Mouse (Mus musculus) bone marrow macrophage, adult 2 months (primary cell): ENCODE data around the gene Fh1.

Experiments used
- CTCF ChIP-seq: IDR thresholded peaks from 2 replicates; pipeline ENCODE4 v1.5.1; 2012; ENCODE audit warnings: low read depth, mild to moderate bottlenecking, low read length, moderate library complexity
- POLR2A ChIP-seq: IDR thresholded peaks from 2 replicates; pipeline ENCODE4 v1.6.1; 2012; ENCODE audit warnings: mild to moderate bottlenecking, low read depth, low read length, borderline replicate concordance

DNA sequence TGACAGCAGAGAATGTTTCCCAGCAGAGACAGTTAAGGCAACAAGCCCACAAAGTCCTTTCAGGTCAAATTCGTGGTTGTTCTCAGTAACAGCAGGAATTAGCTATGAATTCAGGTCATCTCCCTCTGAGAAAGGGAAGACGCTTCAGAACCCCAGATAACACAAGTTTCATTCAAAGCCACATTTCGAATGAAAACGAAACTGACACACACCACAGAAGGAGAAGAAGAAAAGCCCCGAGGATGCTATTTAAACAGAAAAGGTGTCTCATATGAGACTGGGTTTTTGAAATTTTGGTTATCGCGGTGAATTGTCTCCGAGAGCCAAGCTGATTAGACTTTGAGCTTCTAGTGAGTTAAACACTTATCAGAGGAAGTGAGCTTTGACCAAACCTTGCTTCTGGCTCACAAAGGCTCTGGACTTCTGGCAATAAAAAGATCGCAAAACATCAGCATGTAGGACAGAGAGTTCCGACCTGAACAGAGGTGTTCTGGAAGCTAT is 6.3 kb upstream of the Fh1 start:
- TF ChIP-seq CTCF: no peak
- TF ChIP-seq POLR2A: no peak
